Mouse (Mus musculus) spleen, adult 2 months (tissue): ENCODE data around the gene Gm3435.

Experiments
- CTCF ChIP-seq: fragments of 200-500 bp; IDR thresholded peaks from 2 replicates; pipeline ENCODE4 v1.5.1; 2011; ENCODE audit warnings: mild to moderate bottlenecking, inconsistent platforms; ENCODE audit not compliant: insufficient read depth, insufficient read length, insufficient replicate concordance; ENCODE audit errors: extremely low read depth
- POLR2A ChIP-seq: fragments of 200-500 bp; IDR thresholded peaks from 2 replicates; pipeline ENCODE4 v1.6.1; 2011; ENCODE audit warnings: low read depth, low read length, inconsistent platforms

GRCm38 (mm10) chr17:15055925-15056324 is 45.9 kb downstream of the Gm3435 start:
- no peak for TF ChIP-seq CTCF
- TF ChIP-seq POLR2A: no peak
